Mouse (Mus musculus): ENCODE data around the gene Zfyve28.

Zfyve28 gene

DNA sequence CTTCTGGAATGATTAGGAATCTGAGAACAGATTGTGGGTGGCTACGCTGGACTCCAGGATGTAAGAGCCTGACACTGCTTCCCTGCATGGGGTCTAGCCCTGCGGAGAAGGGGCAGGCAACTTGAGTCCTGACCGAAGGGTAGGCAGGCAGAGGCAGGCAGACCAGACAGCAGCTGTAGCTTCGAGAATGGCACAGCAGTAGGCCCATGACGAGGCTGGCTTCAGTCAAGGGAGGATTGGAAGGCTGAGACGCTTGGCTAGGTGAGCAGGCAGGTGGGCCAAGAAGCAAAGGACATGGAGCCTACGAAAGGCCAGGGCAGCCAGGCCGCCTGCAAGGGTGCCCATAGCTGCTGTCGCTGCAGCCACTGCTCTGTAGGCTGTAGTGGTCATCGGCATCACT is 111.6 kb downstream of the Zfyve28 start:
- DNase-seq (ENCODE audit: low read depth) = no peak

DNA sequence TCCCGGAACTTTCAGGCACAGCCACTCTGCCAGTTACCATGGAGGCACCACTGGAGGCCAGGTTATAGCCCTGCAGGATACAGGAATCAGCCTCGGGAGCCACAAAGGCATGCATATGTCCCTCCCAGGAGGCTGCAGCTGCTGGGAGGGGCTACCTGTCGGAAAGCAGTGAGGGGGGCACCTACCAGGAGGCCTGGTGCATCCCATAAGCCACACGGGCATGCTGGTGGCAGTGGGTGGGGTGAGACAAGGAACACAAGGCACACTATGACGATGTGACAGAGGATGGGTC is 112.9 kb downstream of the Zfyve28 start:
- no peak for DNase-seq (ENCODE audit: low read depth)

DNA sequence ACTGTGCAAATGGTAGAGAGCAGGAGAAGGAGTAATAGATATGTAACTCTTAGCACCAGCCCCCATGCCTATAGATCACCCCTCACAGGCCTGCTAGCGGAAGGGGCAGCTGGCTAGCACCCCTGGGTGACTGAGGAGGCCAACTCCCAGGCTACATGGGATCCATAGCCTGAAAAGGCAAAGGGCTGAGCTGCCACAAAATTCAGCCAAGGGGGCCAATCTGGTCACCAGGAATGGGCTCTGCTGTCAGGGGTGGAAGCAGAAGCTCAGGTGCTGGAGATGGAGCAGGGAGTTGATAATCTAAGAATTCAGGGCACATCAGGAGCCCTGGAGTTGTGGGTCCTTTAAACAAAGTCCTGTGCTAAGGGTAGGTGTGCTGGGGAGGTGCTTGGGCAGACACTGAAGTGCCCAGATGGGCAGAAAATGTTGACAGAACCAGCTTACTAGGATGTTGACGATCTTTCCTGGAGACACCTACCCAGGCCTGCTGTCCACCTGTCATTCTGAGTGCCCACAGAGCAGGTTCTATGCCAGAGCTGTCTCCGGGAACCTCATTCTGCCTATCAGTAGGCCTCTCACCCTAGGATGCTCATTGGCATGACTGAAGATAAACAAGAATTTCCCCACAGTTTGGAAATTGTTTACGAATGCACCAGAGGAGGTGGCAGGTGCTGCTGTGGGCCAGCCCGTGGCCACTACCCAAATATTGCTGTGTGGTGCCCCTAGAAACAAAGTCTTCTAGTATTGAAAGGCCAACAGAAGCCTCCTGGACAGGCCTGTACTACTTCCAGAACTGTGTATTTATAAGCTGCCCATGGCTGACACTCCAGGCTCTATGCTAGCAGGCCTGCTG is 113.5 kb downstream of the Zfyve28 start:
- DNase-seq (ENCODE audit: low read depth) = no peak

DNA sequence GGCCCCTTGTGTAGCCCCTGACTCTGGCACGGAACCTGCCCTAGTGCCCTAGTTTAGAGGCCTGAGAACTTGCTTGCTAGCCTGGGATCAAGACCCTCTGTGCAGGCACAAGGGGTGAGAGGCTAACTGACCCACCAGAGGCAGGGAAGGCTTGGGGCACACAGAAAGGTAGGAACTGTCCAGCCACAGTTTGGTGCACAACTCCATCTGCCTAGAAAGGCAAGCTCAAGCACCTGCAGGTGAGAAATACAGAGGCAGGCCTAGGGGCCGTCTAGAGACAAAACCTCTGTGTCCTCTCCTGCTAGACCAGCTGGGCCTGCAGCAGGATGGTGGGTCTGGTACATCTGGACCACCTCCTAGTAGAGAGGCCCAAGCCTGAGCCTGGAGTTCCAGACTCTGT is 114.2 kb downstream of the Zfyve28 start:
- DNase-seq (ENCODE audit: low read depth) = no peak

DNA sequence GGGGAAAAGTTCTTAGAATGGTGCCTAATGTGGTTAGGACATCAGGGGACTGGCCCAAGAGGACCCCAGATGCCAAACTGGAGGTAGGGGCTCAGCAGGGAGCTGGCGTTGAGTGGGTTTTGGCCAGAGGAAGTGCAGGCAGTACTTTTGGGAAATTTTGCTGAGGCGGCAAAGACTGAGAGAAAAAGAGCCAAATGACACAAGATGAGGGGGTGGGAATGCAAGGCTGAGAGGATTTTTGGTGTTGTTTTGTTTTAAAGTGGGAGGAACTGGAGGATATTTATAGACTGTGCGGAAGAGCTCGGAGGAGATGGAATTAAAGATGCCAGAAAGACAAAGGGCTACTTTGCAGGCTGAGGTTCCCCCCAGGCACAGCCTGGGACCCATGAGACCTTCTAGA is 117.5 kb downstream of the Zfyve28 start:
- DNase-seq (ENCODE audit: low read depth) = no peak

DNA sequence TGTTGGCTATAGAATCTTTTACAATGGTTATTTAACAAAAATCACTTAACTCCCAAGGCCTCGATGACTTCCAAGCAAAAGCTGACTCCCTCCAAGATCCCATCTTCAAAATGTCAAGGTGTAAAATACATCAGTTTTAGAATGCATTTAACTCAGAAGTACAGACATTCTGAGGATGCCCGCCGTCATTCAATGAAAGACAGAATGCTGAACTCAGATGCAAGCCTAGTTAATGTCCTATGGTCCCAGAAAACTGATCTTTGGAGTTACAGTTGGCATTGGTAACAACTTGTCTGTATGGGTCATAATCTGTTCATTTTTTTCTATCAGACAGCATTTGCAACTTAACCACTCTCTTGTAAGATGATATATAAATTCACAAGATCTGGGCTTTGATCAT is 118.3 kb downstream of the Zfyve28 start:
- no peak for DNase-seq (ENCODE audit: low read depth)

DNA sequence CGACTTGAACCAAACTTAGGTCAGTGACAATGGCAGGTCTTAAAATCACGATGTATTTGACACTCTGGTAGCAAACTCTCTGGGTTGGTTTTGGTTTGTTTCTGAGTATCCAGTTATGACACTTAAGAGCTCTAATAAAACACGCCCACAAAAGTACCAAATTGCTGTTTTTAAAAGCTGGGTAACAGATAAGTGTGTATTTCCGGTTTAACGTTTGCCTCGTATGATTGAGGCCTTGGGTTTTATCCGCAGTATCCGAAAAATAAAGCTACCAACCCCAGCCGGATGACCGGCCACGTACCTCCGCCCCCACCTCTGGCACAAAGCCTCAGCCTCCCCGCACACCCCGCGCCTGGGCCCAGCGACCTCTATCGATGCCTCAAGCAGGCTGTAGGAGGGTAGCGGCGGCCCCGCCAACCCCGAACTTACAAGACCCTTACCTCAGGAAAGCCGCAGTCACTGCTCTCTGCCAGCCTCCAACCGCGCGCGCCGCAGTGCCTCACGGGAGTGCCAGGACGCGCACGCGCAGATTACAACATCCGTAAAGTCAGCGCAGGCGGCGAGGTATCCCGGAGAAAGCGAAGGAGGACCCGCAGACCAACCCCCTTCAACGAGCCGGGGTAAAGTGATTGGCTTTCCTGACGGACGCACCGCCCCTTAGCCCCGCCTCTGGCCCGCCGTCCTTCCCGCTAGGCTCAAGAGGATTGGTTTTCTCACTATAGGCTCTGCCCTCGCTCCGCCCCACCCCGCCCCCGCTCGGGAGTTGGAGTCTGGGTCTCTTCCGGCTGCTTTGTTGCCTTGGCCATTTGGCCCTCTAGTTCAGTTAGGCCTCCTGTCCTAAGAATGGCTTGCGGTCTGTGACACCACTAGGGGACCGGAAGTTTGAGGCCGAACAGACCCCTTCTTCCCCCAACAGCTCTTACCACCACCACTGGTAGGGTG is 119.0 kb downstream of the Zfyve28 start, which contains the start of the genes Poln and Haus3:
Gene Poln, minus strand, starts transcription at position 499 of the 942 bp plus-strand sequence.
Gene Haus3, minus strand, starts transcription at position 578 of the 942 bp plus-strand sequence.
- DNase-seq (ENCODE audit: low read depth) = peak; percentile 99

DNA sequence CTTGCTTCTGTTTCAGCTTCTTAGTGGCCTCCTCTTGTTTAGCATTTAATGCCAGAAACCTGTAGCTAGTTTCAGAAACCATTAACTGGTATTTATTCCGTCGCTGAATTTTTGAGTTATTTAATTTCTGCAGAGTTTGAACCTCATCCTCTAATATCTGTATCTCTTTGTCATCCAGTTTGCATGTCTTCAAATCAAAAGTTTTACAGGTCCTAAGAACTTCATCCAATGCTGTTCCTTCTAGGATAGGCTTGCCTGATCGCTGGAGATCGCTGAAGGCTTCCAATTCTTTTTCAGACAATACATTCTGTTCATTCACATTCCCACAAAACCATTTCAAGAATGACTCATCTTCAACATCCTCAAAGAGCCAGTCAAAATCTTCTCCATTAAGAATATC is 120.4 kb downstream of the Zfyve28 start:
- no peak for DNase-seq (ENCODE audit: low read depth)

DNA sequence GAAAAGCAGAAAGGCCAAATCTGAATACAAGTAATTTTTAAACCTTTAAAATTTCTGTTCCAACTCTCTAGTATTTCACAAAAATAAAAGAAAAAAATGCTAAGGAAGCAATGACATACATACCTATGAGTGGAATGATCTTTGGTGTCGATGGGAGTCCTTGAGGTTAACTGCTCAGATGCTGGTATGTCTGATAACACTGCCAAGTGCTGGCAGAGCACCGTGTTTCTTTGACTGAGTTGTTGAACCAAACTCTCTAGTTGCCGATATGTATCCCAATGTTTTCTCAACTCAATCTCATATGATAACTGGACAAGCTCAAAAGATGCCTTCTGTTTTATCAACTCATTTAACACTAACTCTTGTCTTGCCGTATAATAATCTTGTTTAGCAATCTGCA is 122.5 kb downstream of the Zfyve28 start:
- DNase-seq (ENCODE audit: low read depth) = no peak

DNA sequence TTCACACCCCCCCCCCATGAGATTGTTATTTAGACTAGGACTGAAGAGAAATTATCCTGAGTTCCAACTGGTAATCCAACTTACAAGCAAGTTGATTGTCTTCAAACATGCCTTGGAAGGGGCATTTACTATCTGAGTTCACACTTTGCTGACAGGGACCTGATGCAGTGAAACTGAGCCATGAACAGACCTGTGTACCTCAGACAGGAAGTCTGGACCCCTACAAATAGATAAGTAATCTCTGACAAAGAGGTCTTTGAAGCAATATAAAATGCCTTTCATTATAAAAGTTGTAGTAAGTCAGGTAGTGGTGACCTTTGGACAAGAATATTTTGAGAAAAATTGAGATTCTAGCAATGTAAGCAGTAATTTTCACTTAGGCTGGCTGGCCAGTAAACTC is 139.8 kb downstream of the Zfyve28 start:
- no peak for DNase-seq (ENCODE audit: low read depth)

DNA sequence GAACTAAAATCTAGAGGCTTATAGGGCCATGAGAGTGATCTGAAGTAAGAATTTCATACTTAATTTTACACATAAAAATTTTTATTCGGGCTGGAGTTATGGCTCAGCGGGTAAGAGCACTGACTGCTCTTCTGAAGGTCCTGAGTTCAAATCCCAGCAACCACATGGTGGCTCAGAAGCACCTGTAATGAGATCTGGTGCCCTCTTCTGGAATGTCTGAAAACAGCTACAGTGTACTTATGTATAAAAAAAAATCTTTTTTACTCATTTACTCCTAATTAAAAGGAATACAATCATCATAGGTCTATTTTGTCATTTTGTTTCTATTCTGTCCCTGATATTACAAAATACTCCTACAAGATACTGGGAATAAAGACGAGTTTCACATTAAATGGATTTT is 140.7 kb downstream of the Zfyve28 start:
- peak; percentile 16 for DNase-seq (ENCODE audit: low read depth)
